Mouse (Mus musculus): ENCODE results near the gene Rabl6.

Gene Rabl6

GRCm38 (mm10) chr2:25534866-25535182, 73.5 kb downstream of the Rabl6 start:
- TF ChIP-seq POU5F1 (IDR thresholded peaks at IDR 0.05; ENCODE audit: borderline replicate concordance, low read length) (no peak), NANOG (IDR thresholded peaks at IDR 0.05; ENCODE audit: borderline replicate concordance, low read length) (no peak), CTCF (conservative IDR thresholded peaks at IDR 0.05; ENCODE audit: low read length) (no peak)
- H3K36me3 ChIP-seq (ENCODE audit: insufficient read depth, low read length) = peaks cover 70% of the 10 kb centered on the region
- no peaks in the 10 kb centered on the region for H3K27me3 ChIP-seq (ENCODE audit: insufficient read depth, low read length)
- 0 out of 2 replicates have a peak, but pooled peaks cover 3% of the 10 kb centered on the region for H3K4me1 ChIP-seq (replicated peaks; ENCODE audit: low read depth, low read length)
- H3K9me3 ChIP-seq (ENCODE audit: low read length) = no peaks in the 10 kb centered on the region
- no peak overlapping the region for H3K4me3 ChIP-seq (replicated peaks; ENCODE audit: low read length)

- Histone ChIP-seq H3K27me3 (ENCODE audit: insufficient read depth, low read length) (no peaks in the 10 kb centered on the region), H3K4me1 (replicated peaks; ENCODE audit: low read depth, low read length) (0 out of 2 replicates have a peak, but pooled peaks cover 3% of the 10 kb centered on the region), H3K9me3 (ENCODE audit: low read length) (no peaks in the 10 kb centered on the region), H3K36me3 (ENCODE audit: insufficient read depth, low read length) (peaks cover 75% of the 10 kb centered on the region), H3K4me3 (replicated peaks; ENCODE audit: low read length) (no peak overlapping the region)
- TF ChIP-seq NANOG (IDR thresholded peaks at IDR 0.05; ENCODE audit: borderline replicate concordance, low read length) (no peak), CTCF (conservative IDR thresholded peaks at IDR 0.05; ENCODE audit: low read length) (no peak), POU5F1 (IDR thresholded peaks at IDR 0.05; ENCODE audit: borderline replicate concordance, low read length) (no peak)
Observed at GRCm38 (mm10) chr2:25534178-25534865, 74.0 kb downstream of the Rabl6 start.

GRCm38 (mm10) chr2:25533707-25534106, 74.6 kb downstream of the Rabl6 start:
- H3K4me1 ChIP-seq (replicated peaks; ENCODE audit: low read depth, low read length) = 0 out of 2 replicates have a peak, but pooled peaks cover 2% of the 10 kb centered on the region
- no peaks in the 10 kb centered on the region for H3K27me3 ChIP-seq (ENCODE audit: insufficient read depth, low read length)
- H3K9me3 ChIP-seq (ENCODE audit: low read length) = no peaks in the 10 kb centered on the region
- peaks cover 76% of the 10 kb centered on the region for H3K36me3 ChIP-seq (ENCODE audit: insufficient read depth, low read length)
- H3K4me3 ChIP-seq (replicated peaks; ENCODE audit: low read length) = no peak overlapping the region
- TF ChIP-seq CTCF (conservative IDR thresholded peaks at IDR 0.05; ENCODE audit: low read length) (no peak), POU5F1 (IDR thresholded peaks at IDR 0.05; ENCODE audit: borderline replicate concordance, low read length) (no peak), NANOG (IDR thresholded peaks at IDR 0.05; ENCODE audit: borderline replicate concordance, low read length) (no peak)

Data from E14TG2a.4 (cell line).